Mouse (Mus musculus): ENCODE results near the gene Cope.

Cope gene

GRCm38 (mm10) chr8:70347860-70348420 is 45.6 kb downstream of the Cope start:
- no peak for DNase-seq (ENCODE audit: low spot score)

GRCm38 (mm10) chr8:70351035-70351999 is 49.0 kb downstream of the Cope start:
- DNase-seq (ENCODE audit: low spot score), result no peak

- no peak for DNase-seq (ENCODE audit: low spot score)
Observed at GRCm38 (mm10) chr8:70352000-70352384, 49.7 kb downstream of the Cope start.

GRCm38 (mm10) chr8:70352657-70353151 is 50.4 kb downstream of the Cope start:
- DNase-seq (ENCODE audit: low spot score), result no peak

- DNase-seq (ENCODE audit: low spot score), result peak; percentile 99
Observed at GRCm38 (mm10) chr8:70353194-70353817, 51.0 kb downstream of the Cope start, which contains the start of gene Upf1. TSS of gene Upf1 (minus strand) at chr8:70353278.

GRCm38 (mm10) chr8:70354004-70354403 is 51.7 kb downstream of the Cope start:
- no peak for DNase-seq (ENCODE audit: low spot score)

- DNase-seq (ENCODE audit: low spot score), result no peak
Observed at GRCm38 (mm10) chr8:70356111-70356510, 53.8 kb downstream of the Cope start.

- no peak for DNase-seq (ENCODE audit: low spot score)
Observed at GRCm38 (mm10) chr8:70359411-70359810, 57.1 kb downstream of the Cope start.

- DNase-seq (ENCODE audit: low spot score), result no peak
Observed at GRCm38 (mm10) chr8:70360769-70361168, 58.5 kb downstream of the Cope start.

GRCm38 (mm10) chr8:70361484-70362032 is 59.2 kb downstream of the Cope start:
- no peak for DNase-seq (ENCODE audit: low spot score)
